Mouse (Mus musculus): ENCODE measurements around the gene Carmil2. TPM values are rescaled to one million over a fixed set of nuclear protein-coding genes. Genes with fewer than 3 reads are reported as not detected.

The Carmil2 gene
- polyA plus RNA-seq, 1 experiment from 2014 or later: 0.77 TPM

DNA sequence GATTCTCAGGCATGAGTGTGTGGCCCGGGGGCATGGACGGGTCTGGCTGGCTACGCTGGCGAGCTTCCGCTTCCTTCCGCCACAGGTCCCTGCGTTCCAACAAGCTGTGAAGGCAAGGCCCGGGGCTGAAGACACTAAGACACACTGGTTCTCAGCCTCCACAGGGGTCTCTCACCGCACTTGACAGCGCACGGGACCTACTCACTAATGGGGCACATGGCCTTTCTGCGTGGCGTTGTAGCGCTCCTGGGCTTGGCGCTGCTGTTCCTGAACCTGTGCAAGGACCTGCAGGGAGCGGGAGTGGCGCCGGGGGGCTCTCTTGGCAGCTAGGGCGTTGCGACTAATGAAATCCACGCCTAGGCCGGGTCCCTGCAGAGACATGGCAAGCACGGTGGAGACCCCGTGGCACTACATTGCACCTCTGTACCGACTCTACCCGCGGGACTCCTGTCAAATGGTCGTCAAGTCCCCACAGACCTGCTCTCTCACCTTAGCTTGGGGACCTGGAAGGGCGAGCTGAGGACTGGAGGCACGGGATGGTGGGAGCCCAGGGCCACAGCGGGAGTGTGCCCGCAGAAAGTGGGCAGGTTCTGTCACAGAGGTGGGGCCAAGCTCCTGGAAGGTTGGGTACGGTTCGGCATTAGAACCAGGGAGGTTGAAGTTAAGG lies 18.2 kb downstream of the Carmil2 start:
- Histone ChIP-seq H3K4me3 (ENCODE audit: low read depth, low read length) (no peak overlapping the region), H3K27ac (ENCODE audit: low read depth, low read length) (no peak overlapping the region), H3K9ac (ENCODE audit: low read depth, low read length) (no peak overlapping the region), H3K4me1 (replicated peaks; ENCODE audit: control insufficient read depth, insufficient read depth, low read length) (no peaks in the 10 kb centered on the region; the same call in 1 of the 2 replicates), H3K27me3 (replicated peaks; ENCODE audit: control insufficient read depth, insufficient read depth, low read length) (no peaks in the 10 kb centered on the region), H3K4me2 (replicated peaks; ENCODE audit: low read depth) (no peak overlapping the region), H3K36me3 (ENCODE audit: control insufficient read depth, insufficient read depth) (no peaks in the 10 kb centered on the region), H3K9me3 (ENCODE audit: control insufficient read depth) (no peaks in the 10 kb centered on the region)
- no peak for ATAC-seq
- WGBS: 93% methylated on average over 34 of the region's 34 CpGs
- no peak for TF ChIP-seq CTCF (IDR thresholded peaks at IDR 0.05; ENCODE audit: low read depth)

DNA sequence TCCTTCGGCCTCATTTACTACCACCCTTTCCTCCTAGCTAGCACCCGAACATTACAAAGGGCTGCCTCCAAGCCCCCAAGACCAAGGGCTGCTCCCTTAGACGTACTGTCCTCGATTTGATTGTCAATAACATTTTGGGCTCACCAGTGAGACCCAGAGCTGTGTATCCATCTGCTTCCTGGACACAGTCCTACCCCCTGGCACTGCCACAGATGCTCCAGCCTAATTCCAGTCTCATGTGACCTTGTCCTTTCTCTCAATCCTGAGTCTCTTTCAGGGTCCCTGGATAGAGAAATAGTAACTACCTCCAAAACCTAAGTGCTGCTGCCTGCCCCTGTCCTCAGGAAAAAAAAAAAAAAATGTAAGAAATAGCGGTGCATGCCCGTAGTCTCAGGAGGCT lies 18.9 kb downstream of the Carmil2 start:
- no peak for ATAC-seq
- Histone ChIP-seq H3K9ac (ENCODE audit: low read depth, low read length) (no peak overlapping the region), H3K36me3 (ENCODE audit: control insufficient read depth, insufficient read depth) (no peaks in the 10 kb centered on the region), H3K27ac (ENCODE audit: low read depth, low read length) (no peak overlapping the region), H3K4me3 (ENCODE audit: low read depth, low read length) (no peak overlapping the region), H3K4me2 (replicated peaks; ENCODE audit: low read depth) (no peak overlapping the region), H3K27me3 (replicated peaks; ENCODE audit: control insufficient read depth, insufficient read depth, low read length) (no peaks in the 10 kb centered on the region), H3K9me3 (ENCODE audit: control insufficient read depth) (no peaks in the 10 kb centered on the region), H3K4me1 (replicated peaks; ENCODE audit: control insufficient read depth, insufficient read depth, low read length) (no peaks in the 10 kb centered on the region; the same call in 1 of the 2 replicates)
- no peak for TF ChIP-seq CTCF (IDR thresholded peaks at IDR 0.05; ENCODE audit: low read depth)
- 89% methylated on average over 6 of the region's 6 CpGs for WGBS

DNA sequence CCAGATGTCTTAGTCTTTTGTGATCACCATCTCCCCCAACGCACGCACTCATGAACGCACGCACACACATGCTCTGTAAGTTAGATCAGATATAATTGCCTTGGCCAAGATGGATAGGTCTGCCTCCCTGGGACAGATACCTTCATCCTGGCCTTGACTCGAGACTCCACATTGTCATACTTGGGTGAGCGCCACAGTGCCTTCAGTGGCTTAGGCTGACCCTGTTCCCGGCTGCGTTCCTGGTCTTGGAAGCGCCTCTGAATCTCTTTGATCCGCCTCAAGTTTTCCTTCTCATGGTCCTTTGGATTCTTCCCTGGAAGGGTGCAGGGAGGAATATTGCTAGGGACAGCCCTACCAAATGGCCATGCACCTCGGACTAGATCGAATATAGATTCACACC lies 20.4 kb downstream of the Carmil2 start:
- no peak overlapping the region for H3K4me3 ChIP-seq (ENCODE audit: low read depth, low read length)
- no peak overlapping the region for H3K27ac ChIP-seq (ENCODE audit: low read depth, low read length)
- no peak overlapping the region for H3K9ac ChIP-seq (ENCODE audit: low read depth, low read length)
- WGBS: 88% methylated on average over 12 of the region's 12 CpGs
- H3K4me2 ChIP-seq (replicated peaks; ENCODE audit: low read depth): no peak overlapping the region
- no peaks in the 10 kb centered on the region for H3K4me1 ChIP-seq (replicated peaks; ENCODE audit: control insufficient read depth, insufficient read depth, low read length)
- no peaks in the 10 kb centered on the region for H3K36me3 ChIP-seq (ENCODE audit: control insufficient read depth, insufficient read depth)
- no peak for TF ChIP-seq CTCF (IDR thresholded peaks at IDR 0.05; ENCODE audit: low read depth)
- no peak for ATAC-seq
- H3K9me3 ChIP-seq (ENCODE audit: control insufficient read depth): no peaks in the 10 kb centered on the region
- H3K27me3 ChIP-seq (replicated peaks; ENCODE audit: control insufficient read depth, insufficient read depth, low read length): no peaks in the 10 kb centered on the region

- H3K4me1 ChIP-seq (replicated peaks; ENCODE audit: control insufficient read depth, insufficient read depth, low read length): no peaks in the 10 kb centered on the region
- 2% methylated on average over 51 of the region's 55 CpGs for WGBS
Measured at GRCm38 (mm10) chr8:105707498-105708403, 21.7 kb downstream of the Carmil2 start, which contains the start of the genes 4933405L10Rik and Enkd1. TSS of gene 4933405L10Rik (plus strand) at chr8:105707655. TSS of gene Enkd1 (minus strand) at chr8:105708210.

DNA sequence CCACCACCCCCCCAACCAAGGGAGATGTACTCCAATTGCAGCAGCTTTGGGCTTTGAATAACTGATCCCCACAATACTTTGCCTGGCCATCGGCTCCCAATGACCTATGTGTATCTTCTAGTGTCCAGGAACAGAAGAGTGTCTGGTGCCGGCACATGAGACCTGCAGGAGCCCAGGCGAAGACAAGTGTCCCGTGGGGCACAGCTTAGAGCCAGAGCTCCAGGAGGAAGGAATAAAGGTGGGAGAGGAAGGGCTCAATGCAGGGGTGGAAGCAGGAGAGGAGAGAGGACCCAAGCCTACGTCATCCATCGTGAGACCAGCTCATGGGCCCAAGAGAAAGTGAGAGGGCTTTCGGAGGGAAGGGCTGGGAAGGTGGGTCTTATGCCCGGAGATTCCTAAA lies 22.6 kb downstream of the Carmil2 start:
- Histone ChIP-seq H3K4me2 (replicated peaks; ENCODE audit: low read depth) (peak overlapping the region; percentile 98; the same call in 1 of the 2 replicates), H3K27ac (ENCODE audit: low read depth, low read length) (no peak overlapping the region), H3K27me3 (replicated peaks; ENCODE audit: control insufficient read depth, insufficient read depth, low read length) (no peaks in the 10 kb centered on the region), H3K4me1 (replicated peaks; ENCODE audit: control insufficient read depth, insufficient read depth, low read length) (no peaks in the 10 kb centered on the region), H3K36me3 (ENCODE audit: control insufficient read depth, insufficient read depth) (no peaks in the 10 kb centered on the region), H3K9me3 (ENCODE audit: control insufficient read depth) (no peaks in the 10 kb centered on the region), H3K4me3 (ENCODE audit: low read depth, low read length) (no peak overlapping the region), H3K9ac (ENCODE audit: low read depth, low read length) (no peak overlapping the region)
- no peak for TF ChIP-seq CTCF (IDR thresholded peaks at IDR 0.05; ENCODE audit: low read depth)
- 91% methylated on average over 8 of the region's 8 CpGs for WGBS
- no peak for ATAC-seq

More at GRCm38 (mm10) chr8:105707498-105708403, 21.7 kb downstream of the Carmil2 start, which contains the start of the genes 4933405L10Rik and Enkd1:
- peak; percentile 70 for ATAC-seq
- H3K27ac ChIP-seq (ENCODE audit: low read depth, low read length): no peak within 1 kb of the TSS
- H3K9me3 ChIP-seq (ENCODE audit: control insufficient read depth): no peaks in the 10 kb centered on the region
- peak within 1 kb of the TSS; percentile 98 for H3K4me2 ChIP-seq (replicated peaks; ENCODE audit: low read depth)
- peak within 1 kb of the TSS; percentile 63 for H3K4me3 ChIP-seq (ENCODE audit: low read depth, low read length)
- peak within 1 kb of the TSS; percentile 41 for H3K9ac ChIP-seq (ENCODE audit: low read depth, low read length)
- H3K36me3 ChIP-seq (ENCODE audit: control insufficient read depth, insufficient read depth): no peaks in the 10 kb centered on the region
- no peaks in the 10 kb centered on the region for H3K27me3 ChIP-seq (replicated peaks; ENCODE audit: control insufficient read depth, insufficient read depth, low read length)
- no peak for TF ChIP-seq CTCF (IDR thresholded peaks at IDR 0.05; ENCODE audit: low read depth)

- 77% methylated on average over 14 of the region's 14 CpGs for WGBS
- H3K27me3 ChIP-seq (replicated peaks; ENCODE audit: control insufficient read depth, insufficient read depth, low read length): no peaks in the 10 kb centered on the region
- H3K27ac ChIP-seq (ENCODE audit: low read depth, low read length): no peak overlapping the region
- no peaks in the 10 kb centered on the region for H3K4me1 ChIP-seq (replicated peaks; ENCODE audit: control insufficient read depth, insufficient read depth, low read length)
- H3K9ac ChIP-seq (ENCODE audit: low read depth, low read length): no peak overlapping the region
- no peak overlapping the region for H3K4me3 ChIP-seq (ENCODE audit: low read depth, low read length)
- no peak overlapping the region for H3K4me2 ChIP-seq (replicated peaks; ENCODE audit: low read depth)
- no peaks in the 10 kb centered on the region for H3K9me3 ChIP-seq (ENCODE audit: control insufficient read depth)
- ATAC-seq: no peak
- TF ChIP-seq CTCF (IDR thresholded peaks at IDR 0.05; ENCODE audit: low read depth): no peak
- H3K36me3 ChIP-seq (ENCODE audit: control insufficient read depth, insufficient read depth): no peaks in the 10 kb centered on the region
Measured at GRCm38 (mm10) chr8:105709317-105709716, 23.2 kb downstream of the Carmil2 start.
